Mouse (Mus musculus): ENCODE measurements around the gene Parm1. TPM values are rescaled to one million over a fixed set of nuclear protein-coding genes. Genes with fewer than 3 reads are reported as not detected.

Parm1 gene
- total RNA-seq, 4 experiments from 2014 or later, result 18.4 to 26.4 (median 23.3) TPM

DNA sequence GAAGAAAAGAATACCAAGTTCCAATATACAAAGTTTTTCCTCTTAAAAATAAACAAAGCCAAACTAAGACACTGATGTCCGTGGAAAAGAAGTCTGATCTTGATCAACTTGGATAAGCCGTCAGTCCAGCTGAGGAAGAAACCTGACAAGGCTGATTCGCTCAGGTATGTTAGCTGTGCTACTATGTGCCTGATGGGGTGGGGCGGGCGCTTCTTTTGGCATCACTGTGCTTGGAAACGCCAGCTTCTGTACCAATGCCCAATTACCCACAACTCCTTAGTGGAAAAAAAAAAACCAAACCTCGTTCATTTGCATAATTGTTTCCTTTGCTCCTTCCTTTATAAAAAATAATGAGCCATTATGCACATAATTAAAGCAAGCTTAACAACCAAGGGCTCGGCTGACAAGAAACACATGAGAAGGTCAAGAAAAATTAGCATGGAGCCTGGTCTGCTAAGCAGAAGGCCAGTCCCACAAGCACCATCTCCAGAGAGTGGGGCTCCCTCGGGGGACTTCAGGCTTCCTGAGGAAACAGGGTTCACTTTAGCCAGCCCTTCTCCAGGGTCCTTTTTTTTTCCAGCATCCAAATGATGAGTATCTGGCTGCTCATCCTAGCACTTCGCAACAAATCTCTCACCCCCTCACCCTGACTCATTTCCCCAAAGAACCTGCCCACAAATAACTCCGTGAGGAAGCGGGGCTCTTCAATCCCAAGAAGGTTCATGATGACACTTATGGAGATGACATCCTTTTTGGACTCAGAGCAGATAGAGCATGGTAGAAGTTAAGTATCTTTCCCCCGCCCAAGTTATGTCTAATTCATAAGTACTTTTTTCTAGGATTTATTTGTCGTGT, 135.9 kb downstream of the Parm1 start:
- DNase-seq (ENCODE audit: low spot score in 2 of 2), result no peak

DNA sequence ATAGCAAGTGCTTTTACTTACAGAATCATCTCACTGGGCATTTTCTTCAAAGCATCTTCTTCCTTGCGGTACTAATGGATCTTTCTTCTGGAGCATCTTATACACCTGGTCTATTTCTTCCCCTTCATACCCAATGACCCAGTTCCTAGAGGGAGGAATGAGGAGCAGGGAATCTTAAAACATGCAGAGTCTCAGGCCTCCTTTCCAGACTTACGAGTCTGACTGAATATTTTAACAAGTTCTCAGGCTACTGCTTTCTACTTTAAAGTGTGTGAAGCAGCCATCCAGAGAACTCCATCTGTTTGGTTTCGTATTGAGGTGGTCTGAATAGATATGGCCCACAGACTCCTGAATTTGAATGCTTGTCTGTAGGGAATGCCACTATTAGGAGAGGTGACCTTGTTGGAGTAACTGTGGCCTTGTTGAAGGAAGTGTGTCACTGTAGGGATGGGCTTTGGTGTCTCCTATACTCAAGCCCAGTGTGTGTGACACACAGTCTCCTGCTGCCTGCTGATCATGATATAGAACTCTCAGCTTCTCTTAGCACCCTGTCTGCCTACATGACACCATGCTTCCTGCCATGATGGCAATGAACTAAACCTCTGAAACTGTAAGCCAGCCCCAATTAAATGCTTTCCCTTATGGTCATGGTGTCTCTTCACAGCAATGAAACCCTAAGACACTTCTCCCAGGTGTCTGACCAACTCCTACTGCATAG, 137.1 kb downstream of the Parm1 start:
- no peak for DNase-seq (ENCODE audit: low spot score in 2 of 2)

DNA sequence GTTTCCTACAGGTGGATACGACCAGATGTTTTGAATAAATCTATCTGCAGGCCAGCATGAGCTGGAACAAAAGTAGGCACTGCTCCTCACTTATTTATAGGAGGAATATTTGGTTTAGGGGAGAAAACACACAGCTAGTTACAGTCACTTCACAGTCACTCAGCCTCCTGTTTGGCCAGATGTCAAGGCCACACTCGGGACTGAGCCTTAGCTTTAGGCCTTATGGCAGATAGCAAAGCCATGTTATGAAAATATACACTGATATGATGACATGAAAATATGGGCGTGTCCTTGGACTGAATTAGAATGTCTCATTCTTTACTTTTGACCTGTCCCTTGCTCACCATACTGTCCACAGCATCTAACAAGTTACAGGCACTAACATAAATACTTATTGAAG, 137.8 kb downstream of the Parm1 start:
- no peak for DNase-seq (ENCODE audit: low spot score in 2 of 2)

DNA sequence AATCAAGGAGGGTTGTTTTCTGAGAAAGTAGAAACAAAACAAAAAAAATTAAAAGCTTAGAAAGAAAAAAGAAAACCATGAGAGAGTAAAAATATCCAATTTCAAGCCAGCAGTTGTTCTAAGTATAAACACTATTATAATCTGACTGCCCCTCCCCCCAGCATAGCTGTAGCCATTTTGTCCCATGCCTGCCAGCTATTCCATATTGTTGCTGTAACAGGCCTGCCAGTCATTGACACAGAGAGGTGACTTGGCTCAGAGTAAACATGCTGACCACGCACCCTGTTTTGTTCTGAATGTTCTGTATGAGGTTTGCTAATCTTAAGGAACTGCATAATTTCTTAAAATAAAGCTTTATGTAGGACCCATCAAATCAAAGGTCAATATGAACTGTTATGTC, 145.3 kb downstream of the Parm1 start:
- no peak for DNase-seq (ENCODE audit: low spot score in 2 of 2)

DNA sequence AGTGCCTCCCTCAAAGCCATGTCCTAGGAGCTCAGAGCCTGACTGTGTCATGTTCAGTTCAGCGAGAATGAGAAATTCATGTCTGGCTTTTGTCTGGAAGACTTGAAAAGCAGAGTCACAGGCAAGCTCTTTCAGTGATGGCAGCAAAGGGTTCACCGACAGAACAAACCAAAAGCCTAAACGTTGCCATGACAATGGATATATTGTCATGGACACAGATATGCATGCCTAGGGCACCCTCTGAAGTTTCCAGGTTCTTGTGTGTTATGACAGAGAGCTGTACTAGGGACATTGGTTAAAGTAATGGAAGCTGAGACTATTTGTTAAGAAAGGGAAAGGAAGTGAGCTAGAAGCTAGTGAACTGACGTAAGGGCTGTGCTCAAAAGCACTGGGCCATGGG, 149.7 kb downstream of the Parm1 start:
- DNase-seq (ENCODE audit: low spot score in 2 of 2), result no peak

DNA sequence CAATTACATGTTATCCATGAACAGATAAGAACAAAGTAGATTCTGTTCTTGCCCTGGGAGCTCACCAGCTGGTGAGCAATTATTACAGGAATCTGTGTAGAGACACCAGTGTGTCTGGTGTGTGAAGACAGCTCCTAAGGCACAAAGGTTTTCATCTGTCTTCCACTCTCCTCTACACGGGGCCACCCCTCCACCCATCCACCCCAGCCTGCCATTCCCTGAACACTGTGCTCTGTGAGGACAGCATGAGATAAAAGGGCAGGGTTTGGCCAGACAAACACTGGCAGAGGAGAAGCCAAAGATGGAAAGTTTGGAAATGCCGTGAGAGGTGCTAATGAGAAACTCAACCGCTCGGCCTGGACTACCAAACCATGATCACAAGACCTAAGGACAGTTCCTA, 151.8 kb downstream of the Parm1 start:
- DNase-seq (ENCODE audit: low spot score in 2 of 2), result no peak

Other genes with a start within 250 kb of the Parm1 start
- gene Btc, start 114.6 kb upstream of the Parm1 start, total RNA-seq (2022), result 1 to 10 TPM in 2 of 4 experiments, under 1 TPM in 2; 0.21 to 1.3 (median 0.89) TPM